Mouse (Mus musculus) kidney, embryonic 15.5 days (tissue): ENCODE data around the gene Aip. TPM values are rescaled to one million over a fixed set of nuclear protein-coding genes. Genes with fewer than 3 reads are reported as not detected.

Experiments used
- ATAC-seq: fragments of 200-750 bp; cut with Nextera tagmentation; replicated peaks from 2 replicates; pipeline ENCODE4 v1.8.0; 2017; ENCODE audit warnings: moderate TSS enrichment; ENCODE audit not compliant: low FRiP score
- H3K27ac ChIP-seq: fragments of 300-500 bp; sonication (generic); 2 replicates; pipeline ENCODE4 v1.5.1; 2015; ENCODE audit warnings: mild to moderate bottlenecking, inconsistent platforms
- H3K27me3 ChIP-seq: fragments of 300-500 bp; sonication (generic); 2 replicates; pipeline ENCODE4 v1.6.1; 2015; ENCODE audit warnings: inconsistent platforms
- H3K36me3 ChIP-seq: fragments of 300-500 bp; sonication (generic); 2 replicates; pipeline ENCODE4 v1.6.1; 2015; ENCODE audit warnings: inconsistent platforms
- H3K4me1 ChIP-seq: fragments of 300-500 bp; sonication (generic); 2 replicates; pipeline ENCODE4 v1.6.1; 2015; ENCODE audit warnings: inconsistent platforms
- H3K4me2 ChIP-seq: fragments of 300-500 bp; sonication (generic); 2 replicates; pipeline ENCODE4 v1.6.1; 2015; ENCODE audit warnings: moderate library complexity, mild to moderate bottlenecking, inconsistent platforms
- H3K4me3 ChIP-seq: fragments of 300-500 bp; sonication (generic); replicated peaks from 2 replicates; pipeline ENCODE4 v1.5.1; 2015; ENCODE audit warnings: mild to moderate bottlenecking, inconsistent platforms
- H3K9ac ChIP-seq: fragments of 300-500 bp; sonication (generic); 2 replicates; pipeline ENCODE4 v1.6.1; 2015; ENCODE audit warnings: mild to moderate bottlenecking, inconsistent platforms
- H3K9me3 ChIP-seq: fragments of 300-500 bp; sonication (generic); replicated peaks from 2 replicates; pipeline ENCODE4 v1.6.1; 2016; ENCODE audit warnings: inconsistent platforms
- WGBS: fragments of 180-500 bp; shearing (Covaris S2); methylation state at CpG from one replicate; pipeline ENCODE4 v1.1.7; 2015; ENCODE audit warnings: mixed read lengths; 5-methylcytosine and 5-hydroxymethylcytosine counted together
- polyA plus RNA-seq: library from polyadenylated mRNA; unstranded; fragments of >200 nt; fragmentation: Nextera tagmentation; extraction: Ambion mirVana; gene quantifications from 2 replicates; pipeline ENCODE4 v1.2.1, GENCODE M21; 2015

Gene Aip
- polyA plus RNA-seq, 1 experiment from 2014 or later: 108 TPM

- no peak overlapping the region for H3K27ac ChIP-seq
- no peaks in the 10 kb centered on the region for H3K9me3 ChIP-seq
- H3K27me3 ChIP-seq: peaks cover 34% of the 10 kb centered on the region
- peaks cover 7% of the 10 kb centered on the region; the same call in 1 of the 2 replicates for H3K36me3 ChIP-seq
- ATAC-seq: no peak
- H3K4me2 ChIP-seq: no peak overlapping the region
- no peak overlapping the region for H3K9ac ChIP-seq
- peaks cover 50% of the 10 kb centered on the region for H3K4me1 ChIP-seq
- WGBS: 86% methylated on average over 2 of the region's 2 CpGs
- H3K4me3 ChIP-seq: no peak overlapping the region
Measured at GRCm38 (mm10) chr19:4102049-4102448, 23.6 kb downstream of the Aip start.

DNA sequence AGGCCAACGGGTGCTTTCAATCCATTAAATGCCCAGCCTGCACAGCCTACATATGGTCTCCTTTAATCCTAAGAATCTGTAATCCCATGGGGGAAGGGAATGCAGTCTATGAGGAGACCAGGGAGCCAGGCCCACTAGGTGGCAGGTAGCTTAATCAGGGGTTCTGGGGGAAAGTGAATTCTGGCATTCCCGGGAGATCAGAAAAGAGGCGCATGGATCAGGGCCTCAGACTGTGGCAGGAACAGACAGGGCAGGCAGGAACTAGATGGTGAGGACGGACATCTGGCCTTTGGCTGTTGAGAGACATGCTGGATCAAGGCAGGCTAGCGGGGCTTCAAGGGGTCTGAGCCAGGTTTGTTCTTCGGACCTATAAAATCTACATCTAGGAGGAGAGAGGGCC, 24.2 kb downstream of the Aip start:
- Histone ChIP-seq H3K4me3 (peak overlapping the region; percentile 65; the same call in 1 of the 2 replicates), H3K9me3 (no peaks in the 10 kb centered on the region), H3K4me1 (peaks cover 51% of the 10 kb centered on the region), H3K36me3 (peaks cover 7% of the 10 kb centered on the region; the same call in 1 of the 2 replicates), H3K27ac (no peak overlapping the region), H3K27me3 (peaks cover 34% of the 10 kb centered on the region), H3K4me2 (peak overlapping the region; percentile 81), H3K9ac (0 out of 2 replicates have a peak overlapping the region, but pooled peaks have one; percentile 43)
- ATAC-seq: no peak
- 77% methylated on average over 6 of the region's 6 CpGs for WGBS

DNA sequence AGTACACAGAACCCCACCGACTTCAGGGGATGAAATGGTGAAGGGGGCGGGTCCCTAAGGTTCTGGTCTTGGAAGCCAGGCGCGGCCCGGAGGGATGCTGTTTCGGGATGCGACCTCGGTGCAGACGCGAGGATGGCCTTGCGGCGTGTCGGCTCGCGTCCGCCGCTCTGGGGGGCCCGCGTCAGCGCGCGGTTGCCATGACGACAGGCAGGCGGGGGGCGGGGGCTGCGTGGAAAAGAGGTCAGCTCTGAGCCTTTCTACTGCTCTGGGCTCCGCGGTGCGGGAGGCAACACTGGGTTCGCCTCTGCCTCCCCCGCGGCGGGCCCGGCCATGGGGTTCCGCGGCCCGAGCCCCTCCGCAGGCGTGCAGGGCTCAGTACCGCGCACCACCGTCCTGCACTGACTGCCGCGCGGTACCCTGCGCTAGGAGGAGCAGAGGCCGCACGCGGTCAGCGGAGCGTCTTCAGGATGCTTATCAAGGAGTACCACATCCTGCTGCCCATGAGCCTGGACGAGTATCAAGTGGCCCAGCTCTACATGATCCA, 24.9 kb downstream of the Aip start:
- H3K9me3 ChIP-seq: no peaks in the 10 kb centered on the region
- ATAC-seq: no peak
- peak overlapping the region; percentile 43 for H3K9ac ChIP-seq
- 2% methylated on average over 52 of the region's 52 CpGs for WGBS
- H3K4me1 ChIP-seq: peaks cover 58% of the 10 kb centered on the region
- peaks cover 34% of the 10 kb centered on the region for H3K27me3 ChIP-seq
- peak overlapping the region; percentile 65 for H3K4me3 ChIP-seq
- H3K27ac ChIP-seq: peak overlapping the region; percentile 6; the same call in 1 of the 2 replicates
- H3K36me3 ChIP-seq: peaks cover 7% of the 10 kb centered on the region; the same call in 1 of the 2 replicates
- H3K4me2 ChIP-seq: peak overlapping the region; percentile 81

DNA sequence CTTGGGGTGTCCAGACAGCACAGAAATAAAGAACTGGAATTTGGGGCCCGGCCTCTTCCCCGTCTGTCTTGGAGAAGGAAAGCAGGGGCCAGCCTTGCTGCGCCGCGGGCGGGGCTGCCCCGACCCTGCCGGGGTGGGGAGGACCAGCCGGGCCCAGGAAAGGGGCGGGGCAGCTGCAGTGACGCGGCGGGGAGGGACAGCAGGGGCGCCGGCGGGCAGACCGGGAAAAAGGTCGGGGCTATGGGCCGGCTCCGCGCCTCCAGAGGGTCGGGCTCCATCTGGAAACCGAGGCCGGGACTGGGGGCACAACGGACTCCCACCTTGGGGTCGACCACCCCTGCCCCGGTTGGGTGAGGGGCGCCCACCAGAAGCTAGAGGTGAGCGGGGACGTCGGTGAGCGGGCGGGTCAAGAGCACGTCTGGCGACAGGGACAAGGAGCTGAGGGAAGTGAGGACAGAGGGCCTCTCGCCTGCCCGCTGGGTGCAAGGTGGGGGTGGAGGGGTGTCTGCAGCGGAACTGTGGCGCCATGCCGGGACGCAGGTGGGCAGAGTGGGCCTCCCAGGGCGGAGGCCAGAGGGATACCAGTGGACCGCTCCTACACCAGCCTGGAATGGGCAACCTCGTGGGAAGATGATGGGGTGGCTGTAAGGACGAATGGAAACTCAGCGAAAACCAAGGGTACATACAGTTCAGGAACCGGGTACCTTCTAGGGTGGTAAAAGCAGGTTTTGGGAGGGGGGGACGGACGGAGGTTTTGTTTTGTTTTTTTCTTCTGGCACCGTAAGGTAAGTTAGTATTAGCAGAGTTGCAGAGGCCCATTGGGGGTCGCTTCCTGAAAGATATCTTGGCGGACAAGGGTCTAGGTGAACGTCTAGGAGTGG, 25.6 kb downstream of the Aip start, which contains the start of gene Pitpnm1:
Gene Pitpnm1, plus strand, starts transcription at position 162 of the 881 bp plus-strand sequence.
- peak within 1 kb of the TSS; percentile 43 for H3K9ac ChIP-seq
- peak within 1 kb of the TSS; percentile 14 for H3K27ac ChIP-seq
- 1% methylated on average over 53 of the region's 53 CpGs for WGBS
- 0 out of 2 replicates have a peak, but pooled peaks cover 3% of the 10 kb centered on the region for H3K36me3 ChIP-seq
- no peak for ATAC-seq
- H3K9me3 ChIP-seq: no peaks in the 10 kb centered on the region
- peaks cover 58% of the 10 kb centered on the region for H3K4me1 ChIP-seq
- H3K4me3 ChIP-seq: peak within 1 kb of the TSS; percentile 65
- H3K27me3 ChIP-seq: peaks cover 34% of the 10 kb centered on the region
- peak within 1 kb of the TSS; percentile 81 for H3K4me2 ChIP-seq

DNA sequence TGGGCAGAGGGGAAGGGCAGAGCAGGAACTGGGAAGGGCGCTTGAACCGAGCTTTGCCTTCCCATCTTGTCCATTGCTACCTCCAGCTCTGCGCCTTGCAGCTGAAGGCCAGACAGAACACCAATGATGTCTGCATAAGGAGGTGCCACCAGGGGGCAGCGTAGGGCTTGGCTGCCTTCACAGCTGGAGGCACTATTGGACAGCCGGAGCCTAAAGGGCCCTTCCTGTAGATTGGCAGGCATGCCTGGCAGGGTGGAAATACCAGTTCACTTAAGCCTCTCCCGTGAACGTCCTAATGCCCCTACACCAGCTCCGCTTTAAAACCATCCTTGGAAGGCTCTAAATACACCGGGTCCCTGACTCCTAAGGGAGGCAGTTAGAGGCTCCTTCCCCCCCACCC, 26.6 kb downstream of the Aip start:
- Histone ChIP-seq H3K4me1 (peaks cover 52% of the 10 kb centered on the region), H3K4me2 (peak overlapping the region; percentile 81), H3K9ac (no peak overlapping the region), H3K27ac (peak overlapping the region; percentile 14), H3K9me3 (no peaks in the 10 kb centered on the region), H3K27me3 (peaks cover 34% of the 10 kb centered on the region), H3K4me3 (peak overlapping the region; percentile 65), H3K36me3 (0 out of 2 replicates have a peak, but pooled peaks cover 3% of the 10 kb centered on the region)
- WGBS: 14% methylated on average over 9 of the region's 9 CpGs
- ATAC-seq: no peak

DNA sequence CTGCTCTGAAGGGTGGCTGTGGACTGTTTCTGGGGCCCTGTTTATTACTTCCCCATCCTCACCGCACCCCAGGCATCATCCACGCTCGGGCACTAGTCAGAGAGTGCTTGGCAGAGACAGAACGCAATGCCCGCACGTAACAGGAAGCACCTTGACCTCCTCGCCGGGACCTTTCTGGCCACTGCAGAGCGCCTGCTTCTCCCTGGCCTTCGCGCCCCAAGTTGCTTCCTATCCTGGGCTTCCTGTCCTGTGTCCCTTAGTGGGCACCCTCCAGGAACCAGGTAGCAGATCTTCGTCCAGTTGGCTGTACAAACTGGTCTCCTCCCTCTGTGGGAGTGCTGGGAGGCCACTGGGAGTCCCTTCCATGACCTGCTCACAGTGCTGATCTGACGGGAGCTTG, 27.2 kb downstream of the Aip start:
- Histone ChIP-seq H3K27ac (no peak overlapping the region), H3K4me3 (peak overlapping the region; percentile 65; the same call in 1 of the 2 replicates), H3K9ac (no peak overlapping the region), H3K4me2 (peak overlapping the region; percentile 81), H3K36me3 (0 out of 2 replicates have a peak, but pooled peaks cover 3% of the 10 kb centered on the region), H3K9me3 (no peaks in the 10 kb centered on the region), H3K4me1 (peaks cover 52% of the 10 kb centered on the region), H3K27me3 (peaks cover 34% of the 10 kb centered on the region)
- ATAC-seq: no peak
- WGBS: 79% methylated on average over 13 of the region's 13 CpGs

GRCm38 (mm10) chr19:4097441-4097825, 28.2 kb downstream of the Aip start:
- ATAC-seq: peak; percentile 57
- H3K4me1 ChIP-seq: peaks cover 52% of the 10 kb centered on the region
- H3K36me3 ChIP-seq: 0 out of 2 replicates have a peak, but pooled peaks cover 3% of the 10 kb centered on the region
- WGBS: 2% methylated on average over 21 of the region's 21 CpGs
- peak overlapping the region; percentile 65 for H3K4me3 ChIP-seq
- peak overlapping the region; percentile 81 for H3K4me2 ChIP-seq
- H3K27me3 ChIP-seq: peaks cover 24% of the 10 kb centered on the region
- peak overlapping the region; percentile 91 for H3K27ac ChIP-seq
- no peaks in the 10 kb centered on the region for H3K9me3 ChIP-seq
- peak overlapping the region; percentile 53 for H3K9ac ChIP-seq

DNA sequence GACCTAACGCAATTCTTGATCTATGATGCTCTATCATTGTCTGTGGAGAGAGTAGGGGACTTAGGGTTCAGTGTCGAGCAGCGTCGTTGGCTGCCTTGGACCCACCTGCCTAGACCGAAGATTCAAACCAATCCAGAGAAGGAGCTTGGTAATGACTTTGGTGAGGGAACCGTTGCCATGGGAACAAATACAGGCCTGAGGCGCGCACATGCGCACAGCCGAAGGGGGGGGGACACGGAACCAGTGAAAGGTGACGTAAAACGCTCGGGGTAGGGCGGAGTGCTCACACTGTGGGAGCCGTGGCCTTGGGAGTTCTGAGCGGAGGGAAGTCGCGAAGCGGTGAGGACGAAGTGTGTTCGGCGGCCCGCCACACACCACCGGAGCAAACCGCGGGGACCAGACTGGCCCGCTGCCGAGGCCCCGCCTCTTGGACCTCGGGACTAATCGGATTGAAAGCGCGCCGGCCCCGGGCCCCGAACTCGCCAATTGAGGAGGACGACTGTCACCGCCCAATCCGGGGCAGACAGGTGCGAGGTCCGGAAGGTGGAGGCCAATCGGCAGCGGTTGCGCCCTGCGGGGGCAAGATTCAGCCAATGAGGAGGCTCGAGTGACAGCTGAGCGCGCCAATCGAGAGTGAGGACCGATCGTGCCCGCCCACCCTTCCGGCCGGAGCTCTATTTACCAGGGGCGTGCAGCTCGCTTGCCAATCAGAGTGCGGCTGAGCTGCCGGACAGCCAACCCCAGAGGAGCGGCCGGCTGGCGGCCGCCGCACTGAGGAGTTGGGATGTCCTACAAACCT, 28.8 kb downstream of the Aip start, which contains the start of gene Cdk2ap2:
Gene Cdk2ap2, plus strand, starts transcription at position 541 of the 799 bp plus-strand sequence.
- peak within 1 kb of the TSS; percentile 95 for H3K27ac ChIP-seq
- H3K4me3 ChIP-seq: peak within 1 kb of the TSS; percentile 65
- peak within 1 kb of the TSS; percentile 81 for H3K4me2 ChIP-seq
- peaks cover 20% of the 10 kb centered on the region for H3K27me3 ChIP-seq
- H3K9me3 ChIP-seq: no peaks in the 10 kb centered on the region
- H3K9ac ChIP-seq: peak within 1 kb of the TSS; percentile 57
- no peaks in the 10 kb centered on the region for H3K36me3 ChIP-seq
- whole genome bisulfite sequencing: under 1% methylated on average over 65 of the region's 65 CpGs
- H3K4me1 ChIP-seq: peaks cover 52% of the 10 kb centered on the region
- peak; percentile 93 for ATAC-seq

GRCm38 (mm10) chr19:4095802-4096201, 29.9 kb downstream of the Aip start:
- H3K27ac ChIP-seq: no peak overlapping the region
- peaks cover 9% of the 10 kb centered on the region for H3K27me3 ChIP-seq
- H3K4me1 ChIP-seq: peaks cover 43% of the 10 kb centered on the region
- no peaks in the 10 kb centered on the region for H3K36me3 ChIP-seq
- H3K9me3 ChIP-seq: no peaks in the 10 kb centered on the region
- 68% methylated on average over 3 of the region's 3 CpGs for WGBS
- no peak overlapping the region for H3K9ac ChIP-seq
- no peak overlapping the region for H3K4me3 ChIP-seq
- H3K4me2 ChIP-seq: peak overlapping the region; percentile 81
- no peak for ATAC-seq

- no peaks in the 10 kb centered on the region for H3K27me3 ChIP-seq
- no peak for ATAC-seq
- H3K4me3 ChIP-seq: no peak overlapping the region
- no peak overlapping the region for H3K9ac ChIP-seq
- H3K36me3 ChIP-seq: no peaks in the 10 kb centered on the region
- no peak overlapping the region for H3K4me2 ChIP-seq
- 77% methylated on average over 5 of the region's 5 CpGs for WGBS
- H3K9me3 ChIP-seq: no peaks in the 10 kb centered on the region
- peaks cover 33% of the 10 kb centered on the region for H3K4me1 ChIP-seq
- H3K27ac ChIP-seq: no peak overlapping the region
Measured at GRCm38 (mm10) chr19:4094774-4095303, 30.8 kb downstream of the Aip start.

DNA sequence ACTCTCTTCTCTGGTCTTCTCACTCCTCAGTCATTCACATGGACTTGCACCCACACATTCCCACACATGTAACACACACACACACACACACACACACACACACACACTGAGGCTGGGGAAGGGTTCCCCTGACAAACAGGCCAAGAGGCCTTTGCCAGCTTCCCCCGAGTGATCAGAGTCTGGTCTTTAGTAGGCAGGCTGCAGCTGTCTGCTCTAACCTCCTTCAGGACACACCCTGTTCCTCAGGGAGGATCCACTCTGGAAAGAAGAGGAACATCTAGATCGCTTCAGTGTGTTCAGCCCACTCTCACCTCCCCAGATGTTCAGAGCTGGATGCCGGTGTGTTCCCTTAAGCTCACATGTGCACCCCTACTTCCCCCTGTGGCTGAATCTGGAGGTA, 31.3 kb downstream of the Aip start:
- H3K36me3 ChIP-seq: no peaks in the 10 kb centered on the region
- H3K27me3 ChIP-seq: no peaks in the 10 kb centered on the region
- H3K27ac ChIP-seq: no peak overlapping the region
- H3K4me2 ChIP-seq: no peak overlapping the region
- H3K9me3 ChIP-seq: no peaks in the 10 kb centered on the region
- no peak for ATAC-seq
- H3K9ac ChIP-seq: no peak overlapping the region
- peaks cover 28% of the 10 kb centered on the region for H3K4me1 ChIP-seq
- no peak overlapping the region for H3K4me3 ChIP-seq
- WGBS: 80% methylated on average over 3 of the region's 3 CpGs
